Mouse (Mus musculus): ENCODE data around the gene Bbs7.

DNA sequence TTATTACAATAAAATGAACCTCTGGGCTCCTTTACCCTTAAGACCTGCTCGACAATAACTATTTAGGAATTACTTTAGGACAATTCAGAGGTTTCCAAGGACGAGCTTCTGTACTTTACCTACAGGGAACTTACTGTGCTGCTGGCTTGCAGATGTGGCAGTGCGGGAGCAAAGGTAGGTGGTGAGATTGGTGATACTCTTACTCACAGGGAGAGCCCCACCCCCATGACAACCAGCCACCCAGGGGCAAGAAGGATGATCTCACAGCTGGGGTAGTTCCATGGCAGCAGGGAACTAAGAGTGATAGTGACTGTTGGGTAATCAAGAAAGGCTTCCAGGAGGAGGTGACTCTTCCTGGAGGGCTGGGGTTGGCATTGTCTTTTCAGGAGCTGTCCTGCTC, 30.1 kb upstream of the Bbs7 start:
- TF ChIP-seq POLR2A (IDR thresholded peaks at IDR 0.05; ENCODE audit: low read depth, low read length), result no peak
- TF ChIP-seq CTCF (IDR thresholded peaks at IDR 0.05; ENCODE audit: extremely low read depth, insufficient read depth, insufficient read length, insufficient replicate concordance), result no peak

Measured in spleen, adult 2 months (tissue).